Mouse (Mus musculus) embryonic facial prominence, embryonic 10.5 days (tissue): ENCODE measurements at regions not wholly inside any gene's neighbourhood (a gene's known extent, or its start where the extent isn't known, plus 50 kb on each side); places are given as distances from the start of the nearest gene placed in this dataset.

Experiments
- DNase-seq: peaks from one replicate; pipeline ENCODE4 v3.0.0-alpha.2; 2017; ENCODE audit warnings: low spot score
- H3K27ac ChIP-seq: fragments of 300-500 bp; sonication (generic); replicated peaks from 2 replicates; pipeline ENCODE4 v1.5.1; 2016; ENCODE audit warnings: mild to moderate bottlenecking
- H3K27me3 ChIP-seq: fragments of 300-500 bp; sonication (generic); replicated peaks from 2 replicates; pipeline ENCODE4 v1.6.1; 2016; ENCODE audit warnings: low read depth, mild to moderate bottlenecking; ENCODE audit not compliant: poor library complexity, severe bottlenecking
- H3K36me3 ChIP-seq: fragments of 300-500 bp; sonication (generic); replicated peaks from 2 replicates; pipeline ENCODE4 v1.6.1; 2016; ENCODE audit warnings: mild to moderate bottlenecking, moderate library complexity
- H3K4me1 ChIP-seq: fragments of 300-500 bp; sonication (generic); 2 replicates; pipeline ENCODE4 v1.6.1; 2016
- H3K4me3 ChIP-seq: fragments of 300-500 bp; sonication (generic); 2 replicates; pipeline ENCODE4 v1.5.1; 2016; ENCODE audit warnings: mild to moderate bottlenecking, moderate library complexity
- H3K9me3 ChIP-seq: fragments of 300-500 bp; sonication (generic); 2 replicates; pipeline ENCODE4 v1.6.1; 2016; ENCODE audit warnings: mild to moderate bottlenecking
- WGBS: fragments of 180-500 bp; shearing (Covaris S2); methylation state at CpG from one replicate; pipeline ENCODE4 v1.1.7; 2016; 5-methylcytosine and 5-hydroxymethylcytosine counted together

- peak; percentile 49 for DNase-seq
- Histone ChIP-seq H3K27me3 (peaks cover 48% of the 10 kb centered on the region), H3K4me1 (no peaks in the 10 kb centered on the region), H3K9me3 (no peaks in the 10 kb centered on the region), H3K27ac (no peak overlapping the region), H3K36me3 (no peaks in the 10 kb centered on the region), H3K4me3 (no peak overlapping the region)
- WGBS, result 58% methylated on average over 14 of the region's 14 CpGs
Measured at GRCm38 (mm10) chrX:162278834-162279708, 119.5 kb upstream of the Nhs start.

DNA sequence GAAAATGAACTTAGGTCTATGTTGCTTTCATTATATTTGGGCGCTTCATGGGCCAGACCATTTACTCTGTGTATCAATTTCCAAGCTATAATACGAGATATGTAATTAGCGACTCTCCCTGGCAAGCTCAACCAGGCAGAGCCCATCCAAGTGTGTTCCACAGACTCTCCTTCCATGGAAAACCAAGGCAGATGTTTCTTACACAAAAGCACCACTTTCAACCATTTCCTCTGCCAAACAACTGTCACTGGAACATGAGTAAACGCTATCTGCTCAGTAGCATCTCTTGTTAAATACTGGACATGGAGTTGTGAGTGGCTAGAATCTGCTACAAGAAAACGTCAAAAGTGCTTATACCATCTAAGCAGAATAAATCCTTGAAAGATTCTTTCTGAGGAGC lies 115.1 kb upstream of the Nhs start:
- WGBS, result 80% methylated on average over 5 of the region's 5 CpGs
- peaks cover 71% of the 10 kb centered on the region for H3K27me3 ChIP-seq

DNA sequence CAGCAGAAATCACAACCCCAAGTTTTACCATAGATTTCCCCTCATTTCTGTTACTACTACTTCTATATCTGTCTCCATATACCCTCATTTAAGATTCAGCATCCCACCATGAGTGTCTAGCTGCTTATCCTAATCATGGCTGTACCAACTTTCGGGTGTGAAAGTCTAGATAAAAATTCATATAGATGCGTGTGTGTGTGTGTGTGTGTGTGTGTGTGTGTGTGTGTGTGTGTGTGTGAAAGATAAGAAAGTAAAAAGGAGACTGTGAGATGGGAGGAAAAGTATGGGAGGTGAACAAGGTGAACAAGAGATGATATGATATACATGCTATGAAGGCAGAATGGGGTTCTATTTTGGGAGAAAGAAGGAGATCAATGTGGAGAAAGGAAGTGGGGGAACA lies 111.7 kb upstream of the Nhs start:
- H3K36me3 ChIP-seq, result no peaks in the 10 kb centered on the region
- H3K4me3 ChIP-seq, result no peak overlapping the region
- H3K27ac ChIP-seq, result no peak overlapping the region
- H3K9me3 ChIP-seq, result no peaks in the 10 kb centered on the region
- DNase-seq, result no peak
- 87% methylated on average over 2 of the region's 2 CpGs for WGBS
- peaks cover 3% of the 10 kb centered on the region; the same call in 1 of the 2 replicates for H3K4me1 ChIP-seq
- H3K27me3 ChIP-seq, result peaks cover 76% of the 10 kb centered on the region

More for the DNA sequence above, 115.1 kb upstream of the Nhs start:
- Histone ChIP-seq H3K4me3 (no peak overlapping the region), H3K36me3 (no peaks in the 10 kb centered on the region), H3K4me1 (no peaks in the 10 kb centered on the region), H3K27ac (no peak overlapping the region), H3K9me3 (no peaks in the 10 kb centered on the region)
- no peak for DNase-seq

DNA sequence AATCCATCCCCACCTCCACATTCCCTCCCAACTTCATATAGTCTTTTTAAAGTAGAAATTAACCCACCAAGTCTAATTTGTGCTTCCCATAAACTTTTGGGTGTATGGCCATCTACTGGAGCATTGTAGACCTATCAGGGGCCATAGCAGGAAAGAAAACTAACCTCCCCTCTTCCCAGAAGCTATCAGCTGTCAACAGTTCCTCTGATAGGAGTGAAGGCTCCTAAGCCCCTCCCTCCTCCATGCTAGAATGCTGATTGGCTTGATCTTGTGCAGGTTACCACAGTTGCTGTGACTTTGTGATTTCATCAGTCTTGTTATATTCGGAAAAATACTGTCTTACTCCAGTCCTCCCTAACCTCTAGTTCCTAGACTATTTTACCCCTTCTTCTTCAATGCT lies 109.4 kb upstream of the Nhs start:
- Histone ChIP-seq H3K4me1 (peaks cover 3% of the 10 kb centered on the region; the same call in 1 of the 2 replicates), H3K27ac (no peak overlapping the region), H3K4me3 (no peak overlapping the region), H3K27me3 (peaks cover 79% of the 10 kb centered on the region), H3K9me3 (no peaks in the 10 kb centered on the region), H3K36me3 (no peaks in the 10 kb centered on the region)
- WGBS, result 77% methylated on average over 1 of the region's 1 CpGs
- DNase-seq, result no peak

DNA sequence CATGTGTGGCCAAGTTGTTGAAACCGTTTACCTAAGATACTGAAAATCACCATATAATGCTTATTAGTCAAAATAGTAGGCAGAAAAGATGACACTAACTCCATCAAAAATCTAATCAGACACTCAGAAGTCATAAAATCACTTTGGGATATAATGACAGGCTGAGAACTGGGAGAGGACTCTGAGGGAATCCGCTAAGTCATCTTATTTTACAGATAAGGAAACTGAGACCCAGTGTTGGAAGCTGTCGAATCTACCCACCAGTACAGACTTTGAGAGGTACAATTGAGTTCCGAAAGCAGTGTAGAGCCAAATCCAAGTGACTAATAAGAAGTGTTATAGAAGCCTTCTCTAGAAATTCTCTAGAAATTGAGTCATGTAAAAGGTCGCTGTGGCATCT lies 108.6 kb upstream of the Nhs start:
- no peak for DNase-seq
- WGBS, result 88% methylated on average over 5 of the region's 5 CpGs
- Histone ChIP-seq H3K4me1 (peaks cover 3% of the 10 kb centered on the region; the same call in 1 of the 2 replicates), H3K4me3 (no peak overlapping the region), H3K27me3 (peaks cover 83% of the 10 kb centered on the region), H3K27ac (no peak overlapping the region), H3K36me3 (no peaks in the 10 kb centered on the region), H3K9me3 (no peaks in the 10 kb centered on the region)

DNA sequence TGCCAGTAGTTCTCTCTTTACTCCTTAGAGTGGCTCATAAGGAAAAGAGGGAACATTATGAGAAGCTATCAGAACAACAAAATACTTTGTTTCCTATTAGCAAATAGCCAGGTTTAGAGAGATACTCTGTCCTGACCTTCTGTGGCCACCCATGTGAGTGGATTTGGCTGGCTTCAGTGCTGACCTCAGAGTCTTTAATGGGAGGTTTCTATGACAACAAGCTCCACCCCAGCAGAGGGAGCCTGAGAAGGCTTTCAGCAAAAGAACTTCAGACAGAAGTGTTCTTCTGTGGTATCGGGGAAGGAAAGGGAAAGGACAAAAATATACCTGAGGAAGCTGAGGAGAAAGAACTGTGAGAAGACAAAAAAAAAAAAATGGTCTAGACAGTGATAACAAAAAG lies 108.1 kb upstream of the Nhs start:
- WGBS, result 20% methylated on average over 1 of the region's 1 CpGs
- Histone ChIP-seq H3K27ac (no peak overlapping the region), H3K9me3 (no peaks in the 10 kb centered on the region), H3K36me3 (no peaks in the 10 kb centered on the region), H3K4me3 (no peak overlapping the region), H3K4me1 (peaks cover 3% of the 10 kb centered on the region; the same call in 1 of the 2 replicates), H3K27me3 (peaks cover 83% of the 10 kb centered on the region)
- peak; percentile 24 for DNase-seq

DNA sequence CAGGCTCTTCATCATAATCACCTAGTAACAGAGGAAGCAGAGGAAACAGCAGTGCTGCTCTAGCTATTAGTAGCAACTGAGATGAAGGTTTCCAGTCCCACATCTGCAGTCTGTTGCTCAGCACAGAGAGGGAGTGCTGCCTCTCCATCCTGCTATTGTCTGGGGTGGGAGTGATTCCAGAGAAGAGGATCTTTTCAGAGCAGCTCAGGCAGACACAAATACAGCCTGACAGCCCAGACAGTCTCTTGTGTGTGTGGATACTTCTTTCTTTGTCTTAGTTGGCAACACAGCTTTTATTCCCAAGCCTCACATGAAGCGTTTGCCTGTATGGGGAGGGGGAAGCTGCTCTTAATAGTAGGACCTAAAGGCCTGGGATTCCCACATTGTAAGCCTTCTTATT lies 107.2 kb upstream of the Nhs start:
- peaks cover 76% of the 10 kb centered on the region for H3K27me3 ChIP-seq
- no peak overlapping the region for H3K27ac ChIP-seq
- peak; percentile 10 for DNase-seq
- H3K36me3 ChIP-seq, result no peaks in the 10 kb centered on the region
- WGBS, result 31% methylated on average over 1 of the region's 1 CpGs
- peaks cover 3% of the 10 kb centered on the region; the same call in 1 of the 2 replicates for H3K4me1 ChIP-seq
- no peaks in the 10 kb centered on the region for H3K9me3 ChIP-seq
- no peak overlapping the region for H3K4me3 ChIP-seq

- Histone ChIP-seq H3K4me3 (no peak overlapping the region), H3K27ac (no peak overlapping the region), H3K4me1 (no peaks in the 10 kb centered on the region), H3K36me3 (no peaks in the 10 kb centered on the region), H3K27me3 (peaks cover 80% of the 10 kb centered on the region), H3K9me3 (no peaks in the 10 kb centered on the region)
- DNase-seq, result no peak
- WGBS, result 88% methylated on average over 3 of the region's 3 CpGs
Measured at GRCm38 (mm10) chrX:162257398-162257797, 97.9 kb upstream of the Nhs start.

DNA sequence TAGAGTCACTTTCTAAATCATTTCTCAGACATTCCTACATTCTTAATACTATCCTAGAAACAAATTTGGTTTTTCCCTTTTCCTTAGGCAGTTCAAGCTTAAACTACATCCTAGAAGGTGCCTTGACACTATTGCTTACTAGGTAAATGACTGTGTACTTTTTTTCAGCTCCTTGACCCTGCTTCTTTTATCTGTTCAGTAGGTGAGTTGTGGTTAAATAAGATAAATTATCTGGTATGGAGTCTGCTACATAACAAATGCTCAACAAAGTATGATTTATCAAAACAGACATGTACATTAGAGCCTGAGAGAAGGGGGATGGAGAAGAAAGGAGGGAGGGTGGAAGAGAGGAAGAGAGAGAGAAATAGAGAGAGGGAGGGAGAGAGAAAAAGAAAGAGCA lies 96.3 kb upstream of the Nhs start:
- no peaks in the 10 kb centered on the region for H3K9me3 ChIP-seq
- H3K27ac ChIP-seq, result no peak overlapping the region
- H3K36me3 ChIP-seq, result no peaks in the 10 kb centered on the region
- DNase-seq, result no peak
- H3K27me3 ChIP-seq, result peaks cover 77% of the 10 kb centered on the region
- H3K4me3 ChIP-seq, result no peak overlapping the region
- no peaks in the 10 kb centered on the region for H3K4me1 ChIP-seq

- no peak for DNase-seq
- no peaks in the 10 kb centered on the region for H3K9me3 ChIP-seq
- no peak overlapping the region for H3K27ac ChIP-seq
- no peak overlapping the region for H3K4me3 ChIP-seq
- no peaks in the 10 kb centered on the region for H3K36me3 ChIP-seq
- H3K27me3 ChIP-seq, result peaks cover 76% of the 10 kb centered on the region
- no peaks in the 10 kb centered on the region for H3K4me1 ChIP-seq
- WGBS, result 80% methylated on average over 3 of the region's 3 CpGs
Measured at GRCm38 (mm10) chrX:162241291-162241690, 81.8 kb upstream of the Nhs start.

DNA sequence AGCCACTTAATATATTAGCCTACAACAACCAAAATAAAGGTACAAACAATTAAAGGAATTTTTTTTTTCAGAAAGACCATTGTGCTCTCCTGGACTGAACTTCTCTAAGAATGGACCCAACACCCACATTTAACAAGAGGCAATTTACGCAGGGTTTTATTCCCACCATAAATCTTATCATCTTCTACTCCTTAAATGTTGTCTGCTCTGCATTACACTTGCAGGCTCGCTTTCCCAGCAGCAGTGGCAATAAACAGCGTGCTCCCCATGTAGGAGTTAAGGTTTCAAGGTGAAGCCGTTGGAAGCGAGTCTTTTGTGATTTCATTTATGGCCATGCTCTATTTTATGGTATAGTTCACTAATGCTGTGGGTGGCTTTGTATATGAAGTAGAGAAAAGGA lies 76.0 kb upstream of the Nhs start:
- no peak for DNase-seq
- Histone ChIP-seq H3K27me3 (peaks cover 81% of the 10 kb centered on the region), H3K36me3 (no peaks in the 10 kb centered on the region), H3K27ac (no peak overlapping the region), H3K4me1 (no peaks in the 10 kb centered on the region), H3K4me3 (no peak overlapping the region), H3K9me3 (no peaks in the 10 kb centered on the region)
- 88% methylated on average over 5 of the region's 5 CpGs for WGBS

GRCm38 (mm10) chrX:162210848-162211247 lies 51.3 kb upstream of the Nhs start:
- 58% methylated on average over 2 of the region's 2 CpGs for WGBS

More at GRCm38 (mm10) chrX:162210848-162211247, 51.3 kb upstream of the Nhs start:
- no peak overlapping the region for H3K27ac ChIP-seq
- H3K9me3 ChIP-seq, result no peaks in the 10 kb centered on the region
- H3K36me3 ChIP-seq, result no peaks in the 10 kb centered on the region
- no peak overlapping the region for H3K4me3 ChIP-seq
- no peak for DNase-seq
- H3K27me3 ChIP-seq, result peaks cover 56% of the 10 kb centered on the region
- H3K4me1 ChIP-seq, result no peaks in the 10 kb centered on the region
